Mouse (Mus musculus) megakaryocyte, embryonic 14.5 days (primary cell): Measurements from ENCODE around the gene Hsf5. TPM values are rescaled to one million over a fixed set of nuclear protein-coding genes. Genes with fewer than 3 reads are reported as not detected.

Experiments
- H3K27me3 ChIP-seq: replicated peaks from 2 replicates; pipeline ENCODE3; 2012; ENCODE audit warnings: inconsistent platforms
- H3K36me3 ChIP-seq: replicated peaks from 2 replicates; pipeline ENCODE3; 2012; ENCODE audit warnings: low read length, inconsistent platforms, mixed read lengths
- H3K4me1 ChIP-seq: 2 replicates; pipeline ENCODE4 v1.6.1; 2012; ENCODE audit warnings: inconsistent platforms
- H3K4me3 ChIP-seq: replicated peaks from 2 replicates; pipeline ENCODE3; 2012; ENCODE audit warnings: moderate library complexity, mild to moderate bottlenecking, inconsistent platforms
- H3K9me3 ChIP-seq: 2 replicates; pipeline ENCODE4 v1.6.1; 2012; ENCODE audit warnings: inconsistent platforms
- FLI1 ChIP-seq: IDR thresholded peaks from 2 replicates; pipeline ENCODE4 v1.6.1; 2012; ENCODE audit warnings: low read length, inconsistent platforms, mixed read lengths
- GATA1 ChIP-seq: IDR thresholded peaks from 3 replicates; pipeline ENCODE4 v1.6.1; 2012; ENCODE audit warnings: mixed read lengths, low read length, inconsistent platforms, borderline replicate concordance
- polyA plus RNA-seq: library from polyadenylated mRNA; stranded (reverse); fragments of >175 nt; gene quantifications from 2 replicates; pipeline ENCODE4 v1.2.3, GENCODE M21; 2012; ENCODE audit warnings: low replicate concordance; ENCODE audit not compliant: insufficient read depth

The Hsf5 gene
- polyA plus RNA-seq, 1 experiment: not detected

DNA sequence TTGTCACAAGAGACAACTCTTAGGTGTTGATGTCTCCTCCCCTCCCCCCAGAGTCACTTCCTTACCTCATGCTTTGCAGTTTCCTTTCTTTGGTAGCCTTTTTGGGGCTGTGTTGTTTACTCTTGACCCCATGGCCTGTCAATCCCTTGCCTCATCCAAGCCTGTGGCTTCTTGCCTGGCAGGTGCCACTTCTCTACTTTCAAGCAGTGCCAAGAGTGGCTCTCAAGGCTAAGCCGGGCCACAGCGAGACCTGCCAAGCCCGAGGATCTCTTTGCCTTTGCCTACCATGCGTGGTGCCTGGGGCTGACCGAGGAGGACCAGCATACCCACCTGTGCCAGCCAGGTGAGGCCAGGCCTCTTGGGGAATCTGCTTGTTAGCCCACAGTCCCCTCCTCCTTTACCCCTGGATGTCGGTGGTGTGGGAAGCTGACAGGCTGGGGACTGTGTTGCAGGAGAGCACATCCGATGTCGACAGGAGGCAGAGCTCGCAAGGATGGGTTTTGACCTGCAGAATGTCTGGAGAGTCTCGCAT is 16.6 kb upstream of the Hsf5 start:
- no peak for TF ChIP-seq GATA1
- no peak for TF ChIP-seq FLI1
- H3K4me3 ChIP-seq: no peak overlapping the region
- H3K4me1 ChIP-seq: peaks cover 38% of the 10 kb centered on the region
- peaks cover 97% of the 10 kb centered on the region for H3K36me3 ChIP-seq
- no peaks in the 10 kb centered on the region for H3K9me3 ChIP-seq
- no peaks in the 10 kb centered on the region for H3K27me3 ChIP-seq

DNA sequence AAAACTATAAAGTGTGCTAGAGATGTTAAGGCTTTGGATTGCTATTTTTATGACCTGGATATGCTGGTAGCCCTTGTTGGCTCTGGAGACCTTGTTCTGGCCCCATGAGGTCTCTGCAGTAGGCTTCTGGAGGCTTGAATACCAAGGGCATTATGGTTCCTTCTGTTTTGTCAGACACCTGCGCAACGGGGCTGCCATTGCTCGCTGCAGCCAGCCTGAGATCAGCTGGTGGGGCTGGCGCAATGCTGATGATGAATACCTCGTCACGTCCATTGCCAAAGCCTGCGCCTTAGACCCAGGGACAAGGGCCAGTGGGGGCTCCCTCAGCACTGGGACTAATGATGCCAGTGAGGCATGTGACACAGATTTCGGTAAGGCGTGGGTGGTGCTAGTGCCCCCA is 14.7 kb upstream of the Hsf5 start:
- TF ChIP-seq FLI1: no peak
- TF ChIP-seq GATA1: no peak
- peaks cover 100% of the 10 kb centered on the region for H3K36me3 ChIP-seq

DNA sequence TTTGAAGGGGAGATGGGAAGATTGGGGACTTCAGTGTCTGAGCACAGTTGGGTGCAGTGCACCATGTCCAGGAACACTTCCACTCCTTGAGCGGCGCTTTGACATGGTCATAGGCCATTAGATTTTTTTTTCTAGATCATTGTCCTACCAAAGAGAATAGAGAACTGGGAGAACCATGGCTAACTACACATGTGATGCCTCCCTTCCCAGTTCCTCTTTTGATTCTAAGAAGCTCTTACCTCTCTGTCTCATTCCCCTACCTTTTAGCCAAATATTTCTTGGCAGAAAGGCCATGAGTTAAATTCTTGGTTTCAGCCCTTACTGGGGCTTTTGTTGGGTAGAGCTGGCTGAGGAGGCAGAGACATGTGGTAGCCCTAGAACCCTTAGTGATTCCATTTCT is 13.4 kb upstream of the Hsf5 start:
- H3K4me3 ChIP-seq: no peak overlapping the region
- TF ChIP-seq FLI1 (no peak), GATA1 (no peak)
- peaks cover 100% of the 10 kb centered on the region for H3K36me3 ChIP-seq
- peaks cover 14% of the 10 kb centered on the region for H3K4me1 ChIP-seq
- no peaks in the 10 kb centered on the region for H3K27me3 ChIP-seq
- no peaks in the 10 kb centered on the region for H3K9me3 ChIP-seq

More for the DNA sequence above, 14.7 kb upstream of the Hsf5 start:
- no peaks in the 10 kb centered on the region for H3K9me3 ChIP-seq
- H3K27me3 ChIP-seq: no peaks in the 10 kb centered on the region
- peaks cover 20% of the 10 kb centered on the region for H3K4me1 ChIP-seq
- H3K4me3 ChIP-seq: no peak overlapping the region

DNA sequence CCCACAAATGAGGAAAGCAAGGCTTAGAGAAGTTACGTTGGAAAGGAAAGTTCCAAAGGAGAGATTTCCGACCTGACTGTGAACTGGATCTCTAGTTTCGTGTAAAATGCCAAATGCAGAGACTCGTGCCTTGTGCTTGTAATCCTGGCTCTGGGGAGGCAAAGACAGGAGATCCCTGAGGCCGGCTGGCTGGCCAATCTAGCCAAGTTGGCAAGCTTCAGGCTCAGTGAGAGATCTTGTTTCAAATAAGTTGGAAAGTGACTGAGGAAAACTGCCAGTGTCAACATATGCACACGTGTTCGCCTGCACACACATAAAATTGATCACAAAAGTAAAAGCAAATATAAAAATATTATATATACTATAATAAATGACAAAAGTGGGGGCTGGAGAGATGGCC is 7.7 kb upstream of the Hsf5 start:
- peaks cover 97% of the 10 kb centered on the region for H3K36me3 ChIP-seq
- peaks cover 5% of the 10 kb centered on the region; the same call in 1 of the 2 replicates for H3K4me1 ChIP-seq
- no peak overlapping the region for H3K4me3 ChIP-seq
- TF ChIP-seq GATA1 (no peak), FLI1 (no peak)
- H3K27me3 ChIP-seq: no peaks in the 10 kb centered on the region
- H3K9me3 ChIP-seq: no peaks in the 10 kb centered on the region

DNA sequence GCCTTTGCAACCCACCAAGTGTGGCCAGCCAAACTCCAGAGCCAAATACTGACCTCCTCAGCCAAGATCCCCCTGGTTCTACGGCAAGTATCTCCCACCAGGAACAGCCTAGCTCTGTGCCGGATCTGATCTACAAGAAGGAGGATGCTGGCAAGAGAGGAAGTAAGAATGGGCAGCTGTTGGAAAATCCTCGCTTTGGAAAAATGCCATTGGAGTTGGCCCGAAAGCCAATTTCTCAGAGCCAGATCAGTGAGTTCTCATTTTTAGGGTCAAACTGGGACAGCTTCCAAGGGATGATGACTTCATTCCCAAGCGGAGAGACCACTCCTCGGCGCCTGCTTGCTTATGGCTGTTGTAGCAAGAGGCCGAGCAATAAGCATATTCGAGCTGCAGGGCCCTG is 5.4 kb upstream of the Hsf5 start:
- H3K4me3 ChIP-seq: no peak overlapping the region
- no peak for TF ChIP-seq GATA1
- peaks cover 97% of the 10 kb centered on the region for H3K36me3 ChIP-seq

DNA sequence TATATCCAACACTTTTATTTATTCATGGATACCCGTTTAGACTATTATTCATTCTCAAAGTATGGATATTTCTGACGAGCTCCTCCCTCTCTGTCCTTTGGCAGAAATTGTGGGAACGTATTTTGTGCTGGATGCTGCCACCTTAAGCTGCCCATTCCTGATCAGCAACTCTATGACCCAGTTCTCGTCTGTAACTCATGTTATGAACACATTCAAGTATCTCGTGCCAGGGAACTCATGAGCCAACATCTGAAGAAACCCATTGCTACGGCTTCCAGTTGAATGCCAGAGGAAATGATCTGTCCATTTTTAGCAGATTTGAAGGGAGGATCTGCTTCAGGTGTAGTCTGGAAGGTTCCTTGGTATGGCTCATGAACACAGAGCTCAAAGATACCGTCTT is 3.0 kb upstream of the Hsf5 start:
- Histone ChIP-seq H3K4me3 (no peak overlapping the region), H3K36me3 (peaks cover 97% of the 10 kb centered on the region), H3K4me1 (peaks cover 9% of the 10 kb centered on the region), H3K9me3 (0 out of 2 replicates have a peak, but pooled peaks cover 3% of the 10 kb centered on the region), H3K27me3 (no peaks in the 10 kb centered on the region)
- TF ChIP-seq GATA1 (no peak), FLI1 (no peak)

More for the DNA sequence above, 5.4 kb upstream of the Hsf5 start:
- H3K9me3 ChIP-seq: no peaks in the 10 kb centered on the region
- no peaks in the 10 kb centered on the region for H3K27me3 ChIP-seq
- H3K4me1 ChIP-seq: peaks cover 5% of the 10 kb centered on the region; the same call in 1 of the 2 replicates

DNA sequence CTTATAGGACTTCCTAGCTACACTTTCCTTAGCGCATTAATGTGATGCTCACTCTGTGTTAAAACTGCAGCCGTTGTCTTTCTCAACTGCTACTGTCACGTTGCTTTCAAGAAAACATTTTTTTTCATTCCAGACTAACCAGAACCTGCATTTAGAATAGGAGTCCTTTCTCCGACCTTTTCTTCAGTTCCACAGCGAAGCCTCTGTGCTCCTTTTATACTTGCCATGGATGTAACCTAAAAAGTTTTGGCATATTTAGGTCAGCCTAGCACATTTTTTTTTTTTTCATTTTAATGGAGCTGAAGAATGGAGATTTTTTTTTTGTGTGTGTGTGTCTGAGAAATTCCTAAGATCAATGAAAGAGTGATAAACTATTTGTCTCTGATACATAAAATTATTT is 1.4 kb upstream of the Hsf5 start:
- TF ChIP-seq GATA1 (no peak), FLI1 (no peak)
- H3K27me3 ChIP-seq: no peaks in the 10 kb centered on the region
- H3K36me3 ChIP-seq: peaks cover 97% of the 10 kb centered on the region
- H3K4me1 ChIP-seq: peaks cover 9% of the 10 kb centered on the region
- H3K9me3 ChIP-seq: 0 out of 2 replicates have a peak, but pooled peaks cover 3% of the 10 kb centered on the region
- no peak overlapping the region for H3K4me3 ChIP-seq

DNA sequence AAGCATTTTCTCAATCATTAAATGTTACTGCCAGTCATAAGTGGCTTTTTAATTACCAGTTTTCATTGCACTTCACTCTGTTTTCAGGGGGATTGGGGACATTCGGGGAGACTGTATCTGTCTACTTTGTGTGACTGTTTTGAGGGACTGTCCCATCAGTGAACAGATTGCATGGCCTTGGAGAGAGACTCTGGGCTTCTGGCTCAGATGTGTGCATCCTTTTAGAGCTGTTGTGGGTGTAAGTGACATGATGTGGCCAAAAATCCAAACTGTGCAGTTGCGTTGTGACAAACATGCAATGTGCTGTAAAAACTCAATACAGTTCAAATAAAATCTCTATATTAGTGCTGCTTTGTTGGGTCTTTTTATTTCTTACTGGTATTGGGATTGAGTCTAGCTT is 1.0 kb upstream of the Hsf5 start:
- Histone ChIP-seq H3K9me3 (0 out of 2 replicates have a peak, but pooled peaks cover 3% of the 10 kb centered on the region), H3K4me3 (no peak overlapping the region), H3K36me3 (peaks cover 93% of the 10 kb centered on the region), H3K4me1 (peaks cover 9% of the 10 kb centered on the region), H3K27me3 (no peaks in the 10 kb centered on the region)
- TF ChIP-seq GATA1 (no peak), FLI1 (no peak)

DNA sequence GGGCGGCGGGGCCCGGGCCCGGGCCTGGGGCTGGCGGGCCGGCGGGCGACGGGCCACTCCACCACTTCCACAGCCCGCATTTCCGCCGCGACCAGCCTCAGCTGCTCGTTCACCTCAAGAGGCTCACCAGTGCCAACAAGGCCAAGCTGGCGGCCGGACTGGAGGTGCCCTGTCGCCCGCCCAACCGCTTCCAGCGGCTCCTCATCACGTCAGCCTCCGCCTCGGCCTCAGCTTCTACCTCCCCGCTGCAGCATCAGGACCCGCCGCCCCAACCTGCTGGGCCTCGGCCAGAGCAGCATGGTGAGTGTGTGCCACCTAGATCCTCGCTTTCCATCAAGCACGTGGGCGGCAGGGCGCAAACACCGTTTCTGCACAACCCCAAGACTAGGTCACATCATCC is 642 bp downstream of the Hsf5 start:
- H3K4me1 ChIP-seq: peaks cover 4% of the 10 kb centered on the region
- H3K36me3 ChIP-seq: peaks cover 88% of the 10 kb centered on the region
- TF ChIP-seq FLI1 (no peak), GATA1 (no peak)
- 0 out of 2 replicates have a peak, but pooled peaks cover 3% of the 10 kb centered on the region for H3K9me3 ChIP-seq
- no peak overlapping the region for H3K4me3 ChIP-seq
- no peaks in the 10 kb centered on the region for H3K27me3 ChIP-seq

DNA sequence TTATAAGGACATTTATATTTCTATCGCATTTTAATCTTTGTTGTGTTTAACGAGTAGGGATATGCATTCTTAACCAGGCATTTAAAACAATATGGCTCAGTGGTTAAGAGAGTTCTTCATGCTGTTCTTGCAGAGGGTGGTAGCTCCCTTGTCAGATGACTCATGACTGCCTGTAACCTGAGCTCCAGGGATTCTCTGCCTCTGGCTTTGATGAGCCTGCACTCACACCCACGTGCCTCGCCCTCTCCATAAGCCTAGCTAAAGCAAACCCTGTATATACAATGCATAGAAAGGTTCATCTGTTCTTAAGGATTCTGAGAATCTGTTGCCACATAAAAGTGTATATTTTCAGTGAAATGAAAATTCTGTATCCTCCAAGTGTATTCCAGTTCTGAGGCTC is 6.2 kb downstream of the Hsf5 start:
- TF ChIP-seq GATA1 (no peak), FLI1 (no peak)
- Histone ChIP-seq H3K36me3 (peaks cover 63% of the 10 kb centered on the region), H3K27me3 (no peaks in the 10 kb centered on the region), H3K4me3 (no peak overlapping the region), H3K4me1 (peaks cover 4% of the 10 kb centered on the region), H3K9me3 (no peaks in the 10 kb centered on the region)
